Mouse (Mus musculus) heart, embryonic 11.5 days (tissue): ENCODE data around the gene Trim28. TPM values are rescaled to one million over a fixed set of nuclear protein-coding genes. Genes with fewer than 3 reads are reported as not detected.

ENCODE experiments used
- ATAC-seq: fragments of 200-750 bp; cut with Nextera tagmentation; replicated peaks from 2 replicates; pipeline ENCODE4 v1.8.0; 2017; ENCODE audit warnings: moderate library complexity; ENCODE audit not compliant: insufficient number of reproducible peaks, low FRiP score, low TSS enrichment
- H3K27ac ChIP-seq: fragments of 300-500 bp; sonication (generic); 2 replicates; pipeline ENCODE4 v1.5.1; 2014; ENCODE audit warnings: mild to moderate bottlenecking, low read depth, low read length
- H3K27me3 ChIP-seq: fragments of 300-500 bp; sonication (generic); 2 replicates; pipeline ENCODE4 v1.6.1; 2014; ENCODE audit warnings: mild to moderate bottlenecking, low read length, mixed read lengths; ENCODE audit not compliant: control insufficient read depth, insufficient read depth
- H3K36me3 ChIP-seq: fragments of 300-500 bp; sonication (generic); 2 replicates; pipeline ENCODE4 v1.6.1; 2014; ENCODE audit warnings: mild to moderate bottlenecking, low read length, moderate library complexity, mixed read lengths; ENCODE audit not compliant: control insufficient read depth, insufficient read depth
- H3K4me1 ChIP-seq: fragments of 300-500 bp; sonication (generic); 2 replicates; pipeline ENCODE4 v1.6.1; 2014; ENCODE audit warnings: low read length; ENCODE audit not compliant: control insufficient read depth, insufficient read depth
- H3K4me2 ChIP-seq: fragments of 300-500 bp; sonication (generic); 2 replicates; pipeline ENCODE4 v1.6.1; 2014; ENCODE audit warnings: mild to moderate bottlenecking, moderate library complexity
- H3K4me3 ChIP-seq: fragments of 300-500 bp; sonication (generic); 2 replicates; pipeline ENCODE4 v1.5.1; 2014; ENCODE audit warnings: low read depth, low read length
- H3K9ac ChIP-seq: fragments of 300-500 bp; sonication (generic); 2 replicates; pipeline ENCODE4 v1.6.1; 2014; ENCODE audit warnings: mild to moderate bottlenecking, low read depth, low read length, moderate library complexity
- H3K9me3 ChIP-seq: fragments of 300-500 bp; sonication (generic); replicated peaks from 2 replicates; pipeline ENCODE4 v1.6.1; 2016; ENCODE audit warnings: low read length; ENCODE audit not compliant: control insufficient read depth
- WGBS: fragments of 180-500 bp; shearing (Covaris S2); extraction: QIAGEN DNeasy Blood & Tissue Kit; methylation state at CpG from one replicate; pipeline ENCODE4 v1.1.7; 2014; ENCODE audit not compliant: insufficient replicate concordance; 5-methylcytosine and 5-hydroxymethylcytosine counted together
- polyA plus RNA-seq: library from polyadenylated mRNA; unstranded; fragments of >200 nt; fragmentation: Nextera tagmentation; extraction: Ambion mirVana; gene quantifications from 2 replicates; pipeline ENCODE4 v1.2.1, GENCODE M21; 2014

Trim28 gene
- polyA plus RNA-seq, 1 experiment from 2014 or later = 256 TPM

GRCm38 (mm10) chr7:13022773-13023535 lies 24.0 kb downstream of the Trim28 start:
- Histone ChIP-seq H3K9ac (peak overlapping the region; percentile 98), H3K4me1 (peaks cover 20% of the 10 kb centered on the region), H3K4me3 (peak overlapping the region; percentile 88), H3K27me3 (no peaks in the 10 kb centered on the region), H3K9me3 (no peaks in the 10 kb centered on the region), H3K4me2 (peak overlapping the region; percentile 71), H3K27ac (peak overlapping the region; percentile 97), H3K36me3 (peaks cover 18% of the 10 kb centered on the region)
- WGBS = 4% methylated on average over 31 of the region's 31 CpGs
- peak; percentile 76 for ATAC-seq

- H3K27me3 ChIP-seq = no peaks in the 10 kb centered on the region
- peak overlapping the region; percentile 97 for H3K27ac ChIP-seq
- H3K4me2 ChIP-seq = peak overlapping the region; percentile 71
- peak; percentile 87 for ATAC-seq
- H3K36me3 ChIP-seq = peaks cover 30% of the 10 kb centered on the region
- peak overlapping the region; percentile 88 for H3K4me3 ChIP-seq
- H3K4me1 ChIP-seq = peaks cover 20% of the 10 kb centered on the region
- no peaks in the 10 kb centered on the region for H3K9me3 ChIP-seq
- peak overlapping the region; percentile 98 for H3K9ac ChIP-seq
- under 1% methylated on average over 89 of the region's 95 CpGs for WGBS
Observed at GRCm38 (mm10) chr7:13023928-13024731, 25.2 kb downstream of the Trim28 start.

- Histone ChIP-seq H3K27ac (peak overlapping the region; percentile 97), H3K4me2 (peak overlapping the region; percentile 71), H3K4me3 (peak overlapping the region; percentile 88), H3K36me3 (peaks cover 37% of the 10 kb centered on the region), H3K4me1 (peaks cover 20% of the 10 kb centered on the region), H3K9ac (peak overlapping the region; percentile 98), H3K9me3 (no peaks in the 10 kb centered on the region), H3K27me3 (no peaks in the 10 kb centered on the region)
- ATAC-seq = peak; percentile 56
- under 1% methylated on average over 41 of the region's 44 CpGs for WGBS
Observed at GRCm38 (mm10) chr7:13024805-13025204, 25.9 kb downstream of the Trim28 start.

DNA sequence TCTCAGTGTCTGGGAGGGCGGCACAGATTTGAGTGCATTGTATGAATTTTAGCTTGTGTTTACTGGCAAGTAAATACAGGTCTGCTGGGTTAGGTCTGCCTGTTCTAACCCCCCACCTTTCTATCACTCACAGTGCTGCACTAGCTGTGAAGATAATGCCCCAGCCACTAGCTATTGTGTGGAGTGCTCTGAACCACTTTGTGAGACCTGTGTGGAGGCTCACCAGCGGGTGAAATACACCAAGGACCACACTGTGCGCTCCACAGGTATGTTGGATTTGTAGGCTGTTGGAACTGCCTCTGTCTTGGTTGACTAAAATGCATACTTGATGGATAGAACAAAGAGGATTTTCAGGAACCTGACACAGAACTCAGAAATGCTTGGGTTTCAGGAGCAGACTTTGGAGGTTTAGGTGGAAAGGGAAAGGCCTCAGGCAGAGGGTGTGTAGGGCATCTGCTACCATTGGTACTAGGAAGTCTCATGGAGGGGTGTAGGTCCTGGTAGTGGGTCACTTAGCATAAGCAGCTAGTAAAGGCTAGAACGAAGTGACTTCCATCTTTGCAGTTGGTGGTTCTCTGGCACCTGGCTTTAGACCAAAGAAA lies 26.7 kb downstream of the Trim28 start:
- WGBS = 30% methylated on average over 4 of the region's 4 CpGs
- Histone ChIP-seq H3K27ac (no peak overlapping the region), H3K27me3 (no peaks in the 10 kb centered on the region), H3K9ac (peak overlapping the region; percentile 98), H3K9me3 (no peaks in the 10 kb centered on the region), H3K36me3 (peaks cover 43% of the 10 kb centered on the region), H3K4me2 (peak overlapping the region; percentile 71), H3K4me1 (peaks cover 20% of the 10 kb centered on the region), H3K4me3 (peak overlapping the region; percentile 88)
- no peak for ATAC-seq

DNA sequence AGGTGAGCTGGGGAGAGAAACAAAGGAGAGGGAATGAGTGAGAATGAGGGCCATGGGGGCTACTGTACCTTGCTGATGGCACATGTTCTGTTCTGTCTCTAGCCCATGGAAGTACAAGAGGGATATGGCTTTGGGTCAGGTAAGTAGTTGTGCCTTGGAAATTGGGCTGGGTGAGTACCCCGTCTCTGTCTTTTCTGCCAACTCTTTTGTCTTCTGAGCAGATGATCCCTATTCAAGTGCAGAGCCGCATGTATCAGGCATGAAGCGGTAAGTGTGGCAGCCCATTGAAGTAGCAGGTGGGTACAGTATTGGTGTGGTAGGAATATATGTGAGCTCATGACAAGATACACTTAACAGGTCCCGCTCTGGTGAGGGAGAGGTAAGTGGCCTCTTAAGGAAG lies 30.1 kb downstream of the Trim28 start:
- Histone ChIP-seq H3K4me1 (peaks cover 20% of the 10 kb centered on the region), H3K9ac (no peak overlapping the region), H3K36me3 (peaks cover 57% of the 10 kb centered on the region), H3K4me2 (no peak overlapping the region), H3K9me3 (no peaks in the 10 kb centered on the region), H3K27ac (no peak overlapping the region), H3K27me3 (no peaks in the 10 kb centered on the region), H3K4me3 (no peak overlapping the region)
- no peak for ATAC-seq
- 91% methylated on average over 4 of the region's 4 CpGs for WGBS

- no peak overlapping the region for H3K4me2 ChIP-seq
- WGBS = 82% methylated on average over 5 of the region's 5 CpGs
- no peak overlapping the region for H3K4me3 ChIP-seq
- H3K27me3 ChIP-seq = no peaks in the 10 kb centered on the region
- no peak overlapping the region for H3K9ac ChIP-seq
- peaks cover 13% of the 10 kb centered on the region for H3K4me1 ChIP-seq
- no peaks in the 10 kb centered on the region for H3K9me3 ChIP-seq
- no peak for ATAC-seq
- H3K36me3 ChIP-seq = peaks cover 65% of the 10 kb centered on the region
- H3K27ac ChIP-seq = no peak overlapping the region
Observed at GRCm38 (mm10) chr7:13031069-13031468, 32.2 kb downstream of the Trim28 start.

GRCm38 (mm10) chr7:13031983-13032382 lies 33.1 kb downstream of the Trim28 start:
- H3K9ac ChIP-seq = no peak overlapping the region
- no peaks in the 10 kb centered on the region for H3K27me3 ChIP-seq
- H3K4me1 ChIP-seq = peaks cover 14% of the 10 kb centered on the region
- no peak overlapping the region for H3K4me2 ChIP-seq
- no peak for ATAC-seq
- no peaks in the 10 kb centered on the region for H3K9me3 ChIP-seq
- H3K4me3 ChIP-seq = no peak overlapping the region
- no peak overlapping the region for H3K27ac ChIP-seq
- peaks cover 60% of the 10 kb centered on the region for H3K36me3 ChIP-seq
- 94% methylated on average over 2 of the region's 2 CpGs for WGBS

DNA sequence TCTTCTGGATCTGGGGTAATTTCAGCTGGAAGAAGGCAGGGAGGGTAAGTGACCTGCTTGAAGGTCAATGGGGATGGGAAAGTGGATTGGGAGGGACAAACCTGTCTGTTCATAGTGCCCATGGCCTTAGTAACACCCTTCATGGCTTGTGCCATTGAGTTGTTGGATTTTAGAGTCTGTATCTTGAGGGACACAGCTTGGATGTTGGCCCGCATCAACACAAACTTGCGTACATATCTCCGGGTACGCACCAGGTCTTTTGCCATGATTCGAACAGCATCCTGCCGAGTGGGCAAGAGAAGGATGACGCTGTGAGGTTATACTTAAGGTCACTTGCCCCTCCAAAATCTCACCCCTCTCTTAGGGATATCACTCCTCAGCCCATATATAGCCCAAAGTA lies 33.6 kb downstream of the Trim28 start:
- no peaks in the 10 kb centered on the region for H3K9me3 ChIP-seq
- peaks cover 14% of the 10 kb centered on the region for H3K4me1 ChIP-seq
- no peaks in the 10 kb centered on the region for H3K27me3 ChIP-seq
- no peak overlapping the region for H3K9ac ChIP-seq
- H3K27ac ChIP-seq = no peak overlapping the region
- no peak for ATAC-seq
- WGBS = 93% methylated on average over 7 of the region's 7 CpGs
- no peak overlapping the region for H3K4me3 ChIP-seq
- H3K4me2 ChIP-seq = no peak overlapping the region
- peaks cover 55% of the 10 kb centered on the region for H3K36me3 ChIP-seq
